Comparison of ENCODE assay signal across 23 mouse cellular contexts in the genomic region with DNA sequence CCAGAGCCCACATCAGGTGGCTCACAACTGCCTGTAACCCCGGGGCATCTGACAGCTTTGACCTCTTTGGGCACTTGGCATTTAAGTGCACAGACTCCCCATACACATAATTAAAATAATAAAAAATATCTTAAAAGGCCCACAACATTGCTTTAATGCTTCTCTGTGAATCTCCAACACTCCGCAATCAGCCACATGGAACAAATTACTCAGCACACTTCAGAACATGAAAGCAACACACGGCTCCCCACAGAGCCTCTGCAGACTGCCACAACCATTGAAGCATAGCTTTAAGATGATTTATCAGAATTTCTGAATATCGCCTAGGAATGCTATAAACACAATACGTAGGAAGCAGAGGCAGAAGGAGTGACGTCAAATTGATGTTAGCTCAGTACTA.
"Had no signal": no experiment of that assay in that cellular context is flagged by ENCODE, and none has a peak within 500 bp of the region (broad histone marks: within the 10 kb centered on the region; RNA-seq: fewer than 3 reads in every experiment).

No protein-coding gene starts in this region.

- H3K4me2 ChIP-seq: heart, embryonic 12.5 days; hindbrain, embryonic 12.5 days; hindbrain, embryonic 14.5 days; intestine, embryonic 15.5 days; limb, embryonic 13.5 days; limb, embryonic 15.5 days had no signal

- H3K4me1 ChIP-seq: hindbrain, embryonic 12.5 days; limb, embryonic 13.5 days; limb, embryonic 15.5 days had no signal

- H3K9ac ChIP-seq: heart, embryonic 12.5 days; hindbrain, embryonic 12.5 days; hindbrain, embryonic 14.5 days; intestine, embryonic 15.5 days; limb, embryonic 13.5 days; limb, embryonic 15.5 days had no signal

- H3K27ac ChIP-seq: gastrocnemius, adult 2 months; heart, embryonic 10.5 days; hindbrain, embryonic 10.5 days; hindbrain, embryonic 12.5 days; hindbrain, embryonic 14.5 days; intestine, embryonic 15.5 days; left cerebral cortex, adult 2 months; limb, embryonic 13.5 days; limb, embryonic 15.5 days had no signal

- ATAC-seq: inflammation-experienced regulatory T-cells, adult 6 months; intestine, embryonic 15.5 days; intestine, postnatal 0 days had no signal

- H3K4me3 ChIP-seq: gastrocnemius, adult 2 months; heart, embryonic 10.5 days; heart, embryonic 12.5 days; hindbrain, embryonic 10.5 days; hindbrain, embryonic 12.5 days; intestine, embryonic 15.5 days; left cerebral cortex, adult 2 months; limb, embryonic 13.5 days; limb, embryonic 15.5 days had no signal

- DNase-seq: gastrocnemius, adult 2 months; gastrocnemius, postnatal 10 days; gastrocnemius, postnatal 25 days; heart, adult 18-20 months; heart, postnatal 10 days; heart, postnatal 4 days; kidney, adult 18-20 months; kidney, adult 8-10 months; kidney, postnatal 10 days; kidney, postnatal 25 days; kidney, postnatal 4 days; left cerebral cortex, postnatal 4 days had no signal

- H3K27me3 ChIP-seq: heart, embryonic 12.5 days; hindbrain, embryonic 12.5 days; intestine, embryonic 15.5 days; limb, embryonic 13.5 days; limb, embryonic 15.5 days had no signal

- H3K9me3 ChIP-seq: heart, embryonic 10.5 days; heart, embryonic 12.5 days; hindbrain, embryonic 10.5 days; hindbrain, embryonic 12.5 days; intestine, embryonic 15.5 days; limb, embryonic 13.5 days; limb, embryonic 15.5 days had no signal
